Mouse (Mus musculus) limb, embryonic 11.5 days (tissue): Measurements from ENCODE around the gene Cd47. TPM values are rescaled to one million over a fixed set of nuclear protein-coding genes. Genes with fewer than 3 reads are reported as not detected.

Experiments
- ATAC-seq: fragments of 200-750 bp; cut with Nextera tagmentation; 2 replicates; pipeline ENCODE4 v1.8.0; 2017; ENCODE audit warnings: low read depth; ENCODE audit not compliant: insufficient number of reproducible peaks, low FRiP score, low TSS enrichment
- DNase-seq: peaks from one replicate; pipeline ENCODE4 v3.0.0-alpha.2; 2015; ENCODE audit warnings: low spot score
- H3K27ac ChIP-seq: fragments of 300-500 bp; sonication (generic); replicated peaks from 2 replicates; pipeline ENCODE4 v1.5.1; 2014; ENCODE audit warnings: low read depth, mild to moderate bottlenecking, low read length
- H3K27me3 ChIP-seq: fragments of 300-500 bp; sonication (generic); 2 replicates; pipeline ENCODE4 v1.6.1; 2014; ENCODE audit warnings: mild to moderate bottlenecking, low read length, mixed read lengths; ENCODE audit not compliant: control insufficient read depth, insufficient read depth
- H3K36me3 ChIP-seq: fragments of 300-500 bp; sonication (generic); 2 replicates; pipeline ENCODE4 v1.6.1; 2014; ENCODE audit warnings: mild to moderate bottlenecking, low read length, moderate library complexity, mixed read lengths; ENCODE audit not compliant: control insufficient read depth, insufficient read depth
- H3K4me1 ChIP-seq: fragments of 300-500 bp; sonication (generic); 2 replicates; pipeline ENCODE4 v1.6.1; 2014; ENCODE audit warnings: low read length, mixed read lengths; ENCODE audit not compliant: control insufficient read depth, insufficient read depth
- H3K4me2 ChIP-seq: fragments of 300-500 bp; sonication (generic); 2 replicates; pipeline ENCODE4 v1.6.1; 2014; ENCODE audit warnings: low read depth, mild to moderate bottlenecking, moderate library complexity; ENCODE audit not compliant: severe bottlenecking
- H3K4me3 ChIP-seq: fragments of 300-500 bp; sonication (generic); 2 replicates; pipeline ENCODE4 v1.5.1; 2014; ENCODE audit warnings: low read depth, low read length
- H3K9ac ChIP-seq: fragments of 300-500 bp; sonication (generic); 2 replicates; pipeline ENCODE4 v1.6.1; 2014; ENCODE audit warnings: mild to moderate bottlenecking, low read length
- H3K9me3 ChIP-seq: fragments of 300-500 bp; sonication (generic); 2 replicates; pipeline ENCODE4 v1.6.1; 2016; ENCODE audit warnings: low read length; ENCODE audit not compliant: control insufficient read depth
- WGBS: fragments of 180-500 bp; shearing (Covaris S2); extraction: QIAGEN DNeasy Blood & Tissue Kit; methylation state at CpG from one replicate; pipeline ENCODE4 v1.1.7; 2014; 5-methylcytosine and 5-hydroxymethylcytosine counted together
- polyA plus RNA-seq: library from polyadenylated mRNA; unstranded; fragments of >200 nt; fragmentation: Nextera tagmentation; extraction: Ambion mirVana; gene quantifications from 2 replicates; pipeline ENCODE4 v1.2.1, GENCODE M21; 2014

The Cd47 gene
- polyA plus RNA-seq, 1 experiment from 2014 or later, result 32.7 TPM

GRCm38 (mm10) chr16:49858161-49858906, 58.0 kb downstream of the Cd47 start:
- Histone ChIP-seq H3K27me3 (no peaks in the 10 kb centered on the region), H3K4me2 (no peak overlapping the region), H3K27ac (no peak overlapping the region), H3K4me3 (no peak overlapping the region), H3K9me3 (no peaks in the 10 kb centered on the region), H3K36me3 (peaks cover 4% of the 10 kb centered on the region; the same call in 1 of the 2 replicates), H3K4me1 (no peaks in the 10 kb centered on the region), H3K9ac (no peak overlapping the region)
- ATAC-seq (no peak), DNase-seq (no peak)
- 88% methylated on average over 9 of the region's 9 CpGs for WGBS

- ATAC-seq, result no peak
- WGBS, result 84% methylated on average over 4 of the region's 4 CpGs
- H3K4me2 ChIP-seq, result no peak overlapping the region
Observed at GRCm38 (mm10) chr16:49858907-49859853, 58.8 kb downstream of the Cd47 start.

DNA sequence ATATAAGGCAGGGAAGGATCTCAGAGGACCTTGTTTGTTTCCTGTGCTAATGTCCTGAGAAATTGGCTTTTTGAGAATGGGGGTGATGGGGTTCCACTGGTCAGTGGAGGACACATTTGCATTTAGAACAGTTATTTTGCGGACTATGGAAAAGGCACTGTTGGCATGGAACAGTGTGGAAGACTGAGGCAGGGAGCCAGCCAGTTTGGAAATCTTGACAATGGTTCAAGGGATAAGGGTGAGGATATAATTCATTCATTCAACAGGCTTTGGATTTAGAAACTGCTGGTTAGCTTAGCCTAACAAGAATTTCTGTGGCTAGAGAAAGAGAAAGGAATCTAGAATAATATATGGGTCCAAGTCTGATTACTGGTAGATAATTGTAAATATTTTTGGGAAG, 61.7 kb downstream of the Cd47 start:
- 94% methylated on average over 1 of the region's 1 CpGs for WGBS
- peaks cover 4% of the 10 kb centered on the region; the same call in 1 of the 2 replicates for H3K36me3 ChIP-seq
- no peak for DNase-seq
- no peak for ATAC-seq
- H3K9ac ChIP-seq, result no peak overlapping the region
- no peaks in the 10 kb centered on the region for H3K4me1 ChIP-seq
- H3K9me3 ChIP-seq, result no peaks in the 10 kb centered on the region
- H3K27me3 ChIP-seq, result no peaks in the 10 kb centered on the region
- no peak overlapping the region for H3K4me3 ChIP-seq
- no peak overlapping the region for H3K4me2 ChIP-seq
- H3K27ac ChIP-seq, result no peak overlapping the region

More at GRCm38 (mm10) chr16:49858907-49859853, 58.8 kb downstream of the Cd47 start:
- H3K4me1 ChIP-seq, result no peaks in the 10 kb centered on the region
- no peaks in the 10 kb centered on the region for H3K9me3 ChIP-seq
- no peak overlapping the region for H3K9ac ChIP-seq
- peaks cover 4% of the 10 kb centered on the region; the same call in 1 of the 2 replicates for H3K36me3 ChIP-seq
- no peak for DNase-seq
- no peak overlapping the region for H3K27ac ChIP-seq
- no peak overlapping the region for H3K4me3 ChIP-seq
- no peaks in the 10 kb centered on the region for H3K27me3 ChIP-seq

DNA sequence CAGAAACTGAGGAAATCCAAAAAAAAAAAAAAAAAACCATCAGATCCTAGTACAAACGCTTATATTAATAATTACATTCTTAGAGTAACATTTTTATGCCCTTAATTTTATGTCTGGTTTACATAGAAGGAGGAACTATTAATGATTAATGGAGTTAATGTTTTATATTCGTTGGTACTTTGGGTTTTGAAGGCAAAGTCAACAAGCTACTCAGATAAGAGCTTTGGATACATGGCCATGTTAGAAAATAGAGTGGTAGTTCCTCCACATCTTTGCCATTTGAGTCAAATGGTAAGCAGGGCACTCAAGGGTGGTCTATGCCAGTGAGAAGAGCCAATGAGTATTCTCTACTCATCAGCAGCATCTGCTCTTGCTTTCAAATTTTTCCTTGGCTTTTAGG, 66.3 kb downstream of the Cd47 start:
- Histone ChIP-seq H3K27ac (no peak overlapping the region), H3K4me2 (no peak overlapping the region), H3K36me3 (peaks cover 4% of the 10 kb centered on the region), H3K27me3 (no peaks in the 10 kb centered on the region), H3K4me1 (no peaks in the 10 kb centered on the region), H3K9me3 (no peaks in the 10 kb centered on the region), H3K9ac (no peak overlapping the region), H3K4me3 (no peak overlapping the region)
- 88% methylated on average over 2 of the region's 2 CpGs for WGBS
- ATAC-seq (no peak), DNase-seq (no peak)

GRCm38 (mm10) chr16:49868278-49868677, 67.9 kb downstream of the Cd47 start:
- ATAC-seq (no peak), DNase-seq (no peak)
- Histone ChIP-seq H3K36me3 (peaks cover 2% of the 10 kb centered on the region; the same call in 1 of the 2 replicates), H3K4me1 (no peaks in the 10 kb centered on the region), H3K4me3 (no peak overlapping the region), H3K4me2 (no peak overlapping the region), H3K27me3 (no peaks in the 10 kb centered on the region), H3K9me3 (no peaks in the 10 kb centered on the region), H3K9ac (no peak overlapping the region), H3K27ac (no peak overlapping the region)
- 85% methylated on average over 1 of the region's 1 CpGs for WGBS

DNA sequence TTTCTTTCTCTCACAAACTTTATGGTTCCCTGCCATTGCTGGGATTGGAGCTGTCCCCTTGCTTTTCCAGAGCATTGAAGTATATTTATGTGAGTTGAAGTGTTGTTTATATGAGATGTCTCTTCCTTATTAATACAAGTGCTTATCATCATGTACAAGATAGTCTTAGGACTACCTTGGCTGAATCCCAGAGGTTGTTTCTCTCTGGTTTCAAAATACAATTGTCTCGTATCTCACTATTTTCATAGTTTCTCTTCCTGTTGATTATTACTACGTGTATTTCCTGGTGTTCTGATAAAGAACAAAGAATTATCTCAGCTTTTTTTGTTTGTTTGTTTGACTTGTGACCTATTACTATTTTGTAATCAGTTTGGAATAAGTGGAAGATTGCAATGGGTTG, 73.6 kb downstream of the Cd47 start:
- H3K9me3 ChIP-seq, result no peaks in the 10 kb centered on the region
- no peak overlapping the region for H3K4me2 ChIP-seq
- ATAC-seq (no peak), DNase-seq (no peak)
- no peaks in the 10 kb centered on the region for H3K36me3 ChIP-seq
- no peaks in the 10 kb centered on the region for H3K4me1 ChIP-seq
- no peak overlapping the region for H3K27ac ChIP-seq
- WGBS, result 84% methylated on average over 2 of the region's 2 CpGs
- no peak overlapping the region for H3K9ac ChIP-seq
- H3K27me3 ChIP-seq, result no peaks in the 10 kb centered on the region
- H3K4me3 ChIP-seq, result no peak overlapping the region

DNA sequence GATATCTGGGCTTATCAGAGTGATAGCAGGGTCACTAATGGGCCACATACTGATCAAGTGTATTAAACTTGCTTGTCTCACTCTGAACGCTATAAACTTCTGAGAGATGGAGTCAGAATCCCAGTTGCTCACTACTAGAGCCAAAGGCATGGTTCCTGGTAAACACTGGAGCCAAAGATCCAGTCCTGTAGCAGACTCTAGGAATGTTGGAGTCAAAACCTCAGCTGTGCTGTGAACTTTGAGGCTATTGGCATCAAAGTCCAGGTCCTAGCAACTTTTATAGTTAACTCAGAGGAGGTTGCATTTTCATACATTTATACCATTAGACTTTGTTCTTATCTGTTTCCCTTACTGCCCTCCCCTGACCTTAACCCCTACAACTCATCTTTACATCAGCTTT, 74.2 kb downstream of the Cd47 start:
- H3K4me1 ChIP-seq, result no peaks in the 10 kb centered on the region
- 79% methylated on average over 1 of the region's 1 CpGs for WGBS
- no peak overlapping the region for H3K4me2 ChIP-seq
- no peaks in the 10 kb centered on the region for H3K9me3 ChIP-seq
- H3K27ac ChIP-seq, result no peak overlapping the region
- no peaks in the 10 kb centered on the region for H3K36me3 ChIP-seq
- DNase-seq, result no peak
- H3K9ac ChIP-seq, result no peak overlapping the region
- H3K4me3 ChIP-seq, result no peak overlapping the region
- H3K27me3 ChIP-seq, result no peaks in the 10 kb centered on the region
- ATAC-seq, result no peak

DNA sequence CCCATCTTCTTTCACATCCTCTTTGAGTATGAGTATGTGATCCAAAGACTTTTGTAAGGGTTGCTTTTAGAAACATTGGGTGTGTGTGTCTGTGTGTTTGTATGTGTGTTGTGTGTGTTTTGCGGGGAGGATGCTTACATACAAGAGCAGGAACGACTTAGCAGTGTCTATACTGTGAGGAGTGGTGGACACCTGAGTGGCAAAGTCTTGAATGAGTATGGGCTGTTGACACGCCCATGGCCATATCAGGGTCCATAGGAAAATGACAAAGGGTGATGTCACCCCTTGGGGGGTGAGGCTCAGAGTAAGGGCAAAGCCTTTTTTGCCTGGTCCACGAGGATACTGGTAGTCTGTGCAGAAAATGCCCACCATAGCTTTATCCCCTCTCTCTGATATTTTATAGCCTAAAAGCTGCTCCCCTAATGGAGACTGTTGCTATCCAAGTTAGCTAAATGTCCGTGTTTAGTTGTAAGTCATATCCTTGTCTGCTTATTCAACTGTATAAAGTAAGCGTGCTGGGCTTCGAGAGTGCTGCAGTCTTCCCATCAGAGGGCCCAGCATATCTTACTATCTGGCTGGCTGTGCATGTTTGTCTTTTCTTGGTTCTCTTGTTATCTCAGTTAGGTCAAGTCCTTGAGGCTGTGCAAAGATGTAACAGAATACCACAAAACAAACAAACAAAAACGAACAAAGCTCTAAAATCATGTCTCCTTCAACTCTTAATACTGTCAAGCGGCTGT, 76.1 kb downstream of the Cd47 start:
- no peaks in the 10 kb centered on the region for H3K36me3 ChIP-seq
- 89% methylated on average over 9 of the region's 9 CpGs for WGBS
- H3K27me3 ChIP-seq, result no peaks in the 10 kb centered on the region
- ATAC-seq, result no peak
- H3K9ac ChIP-seq, result no peak overlapping the region
- H3K4me3 ChIP-seq, result no peak overlapping the region
- H3K4me2 ChIP-seq, result no peak overlapping the region
- no peaks in the 10 kb centered on the region for H3K9me3 ChIP-seq
- no peak overlapping the region for H3K27ac ChIP-seq
- no peaks in the 10 kb centered on the region for H3K4me1 ChIP-seq
- no peak for DNase-seq
